Mouse (Mus musculus) cortical plate, adult 2 months (tissue): ENCODE data around the gene Ralgds.

Source experiments
- CTCF ChIP-seq: fragments of 200-500 bp; IDR thresholded peaks from 2 replicates; pipeline ENCODE4 v1.5.1; 2011; ENCODE audit warnings: mild to moderate bottlenecking, control low read depth, low read length; ENCODE audit not compliant: insufficient read depth; ENCODE audit errors: extremely low read depth
- POLR2A ChIP-seq: fragments of 200-500 bp; IDR thresholded peaks from 2 replicates; pipeline ENCODE4 v1.6.1; 2011; ENCODE audit warnings: mild to moderate bottlenecking, low read length, control low read depth; ENCODE audit not compliant: insufficient read depth; ENCODE audit errors: extremely low read depth

DNA sequence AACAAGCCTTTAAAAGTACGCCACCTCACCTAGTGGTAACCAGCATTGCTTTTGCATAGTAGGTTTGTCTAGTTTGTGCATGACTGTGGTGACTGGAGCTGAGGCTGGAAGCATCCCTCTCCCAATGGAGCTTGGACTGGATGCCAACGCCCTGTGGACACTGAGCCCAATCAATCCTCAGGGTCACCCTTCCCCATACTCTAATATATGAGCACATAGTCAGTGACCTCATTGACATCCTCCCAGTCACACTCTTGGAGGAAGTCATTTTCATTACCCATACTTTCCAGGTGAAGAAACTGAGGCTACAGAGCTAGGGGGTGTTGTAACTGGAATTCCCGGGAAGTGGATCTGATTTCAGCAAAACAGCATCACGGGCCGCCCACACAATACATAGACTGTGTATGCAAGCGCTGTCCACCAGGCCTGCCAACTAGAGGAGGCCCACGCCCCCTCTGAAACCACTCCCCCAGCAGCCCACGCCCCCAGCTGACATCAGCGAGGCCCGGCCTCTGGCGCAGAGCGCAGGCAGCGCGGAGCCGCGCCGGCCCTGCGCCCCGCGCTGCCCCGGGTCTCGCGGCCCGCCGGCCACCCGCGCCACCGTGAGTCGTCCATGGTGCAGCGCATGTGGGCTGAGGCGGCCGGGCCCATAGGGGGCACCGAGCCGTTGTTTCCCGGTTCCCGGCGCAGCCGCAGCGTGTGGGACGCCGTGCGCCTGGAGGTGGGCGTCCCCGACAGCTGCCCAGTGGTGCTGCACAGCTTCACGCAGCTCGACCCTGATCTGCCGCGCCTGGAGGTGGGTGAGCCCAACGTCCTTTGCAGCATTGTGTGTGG, 20.2 kb downstream of the Ralgds start:
- TF ChIP-seq CTCF (no peak), POLR2A (peak; percentile 51)
